Mouse (Mus musculus) spleen, postnatal 36 days (tissue): Measurements from ENCODE around the gene Foxp4.

Source experiments
- DNase-seq, 2 experiments: peaks; one replicate each; pipeline ENCODE4 v3.0.0; 2022; ENCODE audit warnings: low spot score in 2 of 2, mixed read lengths in 1 of 2

The Foxp4 gene

GRCm38 (mm10) chr17:47924383-47925339 lies at the start of gene Foxp4:
TSS of gene Foxp4 (minus strand) at chr17:47924645.
- DNase-seq = peak; percentile 82 to 86

- DNase-seq = peak; percentile 5 to 19
Measured at GRCm38 (mm10) chr17:47973563-47974472, 49.4 kb upstream of the Foxp4 start.

- no peak for DNase-seq
Measured at GRCm38 (mm10) chr17:47965885-47966505, 41.5 kb upstream of the Foxp4 start.

- no peak for DNase-seq
Measured at GRCm38 (mm10) chr17:47958046-47958790, 33.8 kb upstream of the Foxp4 start.

- DNase-seq = no peak
Measured at GRCm38 (mm10) chr17:47956486-47956885, 32.0 kb upstream of the Foxp4 start.

- no peak for DNase-seq
Measured at GRCm38 (mm10) chr17:47955054-47955741, 30.8 kb upstream of the Foxp4 start.

GRCm38 (mm10) chr17:47953231-47953630 lies 28.8 kb upstream of the Foxp4 start:
- DNase-seq = no peak

- DNase-seq = no peak
Measured at GRCm38 (mm10) chr17:47952368-47953081, 28.1 kb upstream of the Foxp4 start.

GRCm38 (mm10) chr17:47951452-47951851 lies 27.0 kb upstream of the Foxp4 start:
- no peak for DNase-seq

- DNase-seq = no peak
Measured at GRCm38 (mm10) chr17:47950831-47951230, 26.4 kb upstream of the Foxp4 start.

GRCm38 (mm10) chr17:47949441-47949840 lies 25.0 kb upstream of the Foxp4 start:
- DNase-seq = no peak

GRCm38 (mm10) chr17:47948753-47949152 lies 24.3 kb upstream of the Foxp4 start:
- DNase-seq = no peak

- DNase-seq = peak; percentile 70 to 72
Measured at GRCm38 (mm10) chr17:47946921-47947420, 22.5 kb upstream of the Foxp4 start.

GRCm38 (mm10) chr17:47946111-47946510 lies 21.7 kb upstream of the Foxp4 start:
- no peak for DNase-seq

- DNase-seq = peak; percentile 58 to 71
Measured at GRCm38 (mm10) chr17:47943103-47943870, 18.8 kb upstream of the Foxp4 start.

- DNase-seq = no peak
Measured at GRCm38 (mm10) chr17:47942008-47942407, 17.6 kb upstream of the Foxp4 start.

GRCm38 (mm10) chr17:47938839-47939238 lies 14.4 kb upstream of the Foxp4 start:
- no peak for DNase-seq

GRCm38 (mm10) chr17:47937926-47938600 lies 13.6 kb upstream of the Foxp4 start:
- no peak for DNase-seq
